Mouse (Mus musculus): Measurements from ENCODE around the gene Chd5.

DNA sequence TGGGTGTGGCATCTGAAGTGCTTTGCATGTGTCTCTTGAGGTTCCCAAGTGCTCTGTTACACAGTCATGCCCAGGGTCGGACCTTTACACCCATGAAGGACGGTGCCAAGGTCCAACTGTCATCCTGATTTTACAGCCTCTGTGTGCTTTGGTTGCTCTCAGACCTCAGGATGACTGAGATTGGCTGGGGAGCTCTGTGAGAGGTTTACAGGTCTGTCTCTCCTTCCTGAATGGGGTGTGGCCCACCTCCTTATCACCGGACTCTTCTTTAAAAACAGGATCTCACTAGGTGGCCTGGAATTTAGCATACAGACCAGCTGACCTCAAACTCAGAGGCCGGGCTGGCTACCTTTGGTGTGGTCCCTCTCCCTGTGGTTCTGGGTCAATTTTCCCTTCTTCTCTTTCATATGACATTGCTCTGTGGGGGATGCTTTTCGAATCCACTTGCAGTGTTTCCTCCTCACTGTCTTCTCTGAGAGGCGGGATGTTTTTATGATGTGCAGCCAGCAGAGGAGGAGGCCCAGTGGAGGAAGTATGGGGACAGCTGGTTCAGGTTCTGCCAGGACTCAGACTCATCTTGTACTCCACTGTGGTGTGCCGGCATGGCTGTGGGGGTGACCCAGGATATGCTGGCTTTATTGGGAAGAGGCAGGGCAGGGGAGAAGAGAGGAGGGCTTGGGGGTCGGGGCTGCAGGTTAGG, 12.4 kb downstream of the Chd5 start:
- TF ChIP-seq EP300 (IDR thresholded peaks at IDR 0.05; ENCODE audit: low read depth) (no peak), CTCF (IDR thresholded peaks at IDR 0.05; ENCODE audit: low read depth) (no peak)

All from liver, embryonic 14.5 days (tissue).